Mouse (Mus musculus) frontal cortex, postnatal 36 days (tissue): ENCODE measurements at regions not wholly inside any gene's neighbourhood (a gene's known extent, or its start where the extent isn't known, plus 50 kb on each side); places are given as distances from the start of the nearest gene placed in this dataset.

Source experiments
- DNase-seq, 2 experiments: peaks; one replicate each; pipeline ENCODE4 v3.0.0; 2022; ENCODE audit warnings: low spot score in 2 of 2

- DNase-seq: peak; percentile 6 to 36
Measured at GRCm38 (mm10) chr10:55767571-55767970, 339.1 kb upstream of the Msl3l2 start.

- no peak for DNase-seq
Measured at GRCm38 (mm10) chr10:55769642-55770041, 337.1 kb upstream of the Msl3l2 start.

- DNase-seq: no peak
Measured at GRCm38 (mm10) chr10:55782674-55783469, 323.8 kb upstream of the Msl3l2 start.

- no peak for DNase-seq
Measured at GRCm38 (mm10) chr10:55813966-55814365, 292.8 kb upstream of the Msl3l2 start.

- DNase-seq: no peak
Measured at GRCm38 (mm10) chr10:55851361-55851760, 255.4 kb upstream of the Msl3l2 start.

- no peak for DNase-seq
Measured at GRCm38 (mm10) chr10:55892606-55893005, 214.1 kb upstream of the Msl3l2 start.

- DNase-seq: no peak
Measured at GRCm38 (mm10) chr10:55929100-55929499, 177.6 kb upstream of the Msl3l2 start.

GRCm38 (mm10) chr10:55933993-55934392 is 172.7 kb upstream of the Msl3l2 start:
- DNase-seq: no peak

GRCm38 (mm10) chr10:55935447-55935846 is 171.3 kb upstream of the Msl3l2 start:
- DNase-seq: no peak

GRCm38 (mm10) chr10:55962627-55963203 is 144.0 kb upstream of the Msl3l2 start:
- no peak for DNase-seq
